Mouse (Mus musculus): ENCODE data around the gene Leo1.

- TF ChIP-seq POLR2A (IDR thresholded peaks at IDR 0.05; ENCODE audit: extremely low read depth, insufficient read depth, low read length) (no peak), CTCF (IDR thresholded peaks at IDR 0.05; ENCODE audit: low read depth, low read length) (no peak)
These were observed 37.8 kb upstream of the Leo1 start for GRCm38 (mm10) chr9:75403520-75403919.

All from liver, adult 2 months (tissue).